Mouse (Mus musculus) spleen, adult 10 weeks (tissue): Measurements from ENCODE around the gene Olfr1254. TPM values are rescaled to one million over a fixed set of nuclear protein-coding genes. Genes with fewer than 3 reads are reported as not detected.

Experiments used
- polyA plus RNA-seq: library from polyadenylated mRNA; stranded (reverse); fragments of 350-450 nt; fragmentation: Illumina TruSeq; extraction: RNeasy Lipid Tissue Mini Kit (QIAGEN cat#74804); gene quantifications from one replicate; pipeline ENCODE4 v1.2.3, GENCODE M21; 2015; ENCODE audit warnings: low replicate concordance; ENCODE audit not compliant: insufficient read depth

Gene Olfr1254
- polyA plus RNA-seq: not detected

GRCm38 (mm10) chr2:89793519-89793918 is at the start of gene Olfr1254:
Olfr1254 (minus strand) TSS chr2:89793619.

GRCm38 (mm10) chr2:89841455-89841854 is 48.0 kb upstream of the Olfr1254 start, which contains the start of gene Olfr1256:
Olfr1256 (minus strand) TSS chr2:89841555.

GRCm38 (mm10) chr2:89811751-89812150 is 18.3 kb upstream of the Olfr1254 start, which contains the start of gene Olfr1255:
Olfr1255 (plus strand) TSS chr2:89812051.

GRCm38 (mm10) chr2:89756990-89757389 is 36.4 kb downstream of the Olfr1254 start, which contains the start of gene Olfr1253:
Olfr1253 (minus strand) TSS chr2:89757090.

Other genes with a start within 250 kb of the Olfr1254 start
- not detected for gene Olfr1245, start 215.2 kb downstream of the Olfr1254 start, polyA plus RNA-seq
- not detected for gene Olfr1246, start 200.5 kb downstream of the Olfr1254 start, polyA plus RNA-seq
- gene Olfr1247, start 179.5 kb downstream of the Olfr1254 start, polyA plus RNA-seq: not detected
- not detected for gene Olfr1248, start 175.4 kb downstream of the Olfr1254 start, polyA plus RNA-seq
- gene Olfr1249, start 158.6 kb downstream of the Olfr1254 start, polyA plus RNA-seq: not detected
- gene Olfr1250, start 132.2 kb downstream of the Olfr1254 start, polyA plus RNA-seq: not detected
- not detected for gene Olfr1251, start 121.7 kb downstream of the Olfr1254 start, polyA plus RNA-seq
- gene Olfr1252, start 68.6 kb downstream of the Olfr1254 start, polyA plus RNA-seq: not detected
- not detected for gene Olfr1253, start 36.5 kb downstream of the Olfr1254 start, polyA plus RNA-seq
- gene Olfr1255, start 18.4 kb upstream of the Olfr1254 start, polyA plus RNA-seq: not detected
- gene Olfr1256, start 47.9 kb upstream of the Olfr1254 start, polyA plus RNA-seq: not detected
- not detected for gene Olfr48, start 54.6 kb upstream of the Olfr1254 start, polyA plus RNA-seq
- not detected for gene Olfr1257, start 84.8 kb upstream of the Olfr1254 start, polyA plus RNA-seq
- gene Olfr1258, start 133.7 kb upstream of the Olfr1254 start, polyA plus RNA-seq: not detected
- not detected for gene Olfr1259, start 155.0 kb upstream of the Olfr1254 start, polyA plus RNA-seq
- not detected for gene Olfr1260, start 180.7 kb upstream of the Olfr1254 start, polyA plus RNA-seq
- gene Olfr1261, start 197.6 kb upstream of the Olfr1254 start, polyA plus RNA-seq: not detected
- not detected for gene Olfr1262, start 206.5 kb upstream of the Olfr1254 start, polyA plus RNA-seq
- not detected for gene Olfr1263, start 218.5 kb upstream of the Olfr1254 start, polyA plus RNA-seq
- not detected for gene Olfr1264, start 232.0 kb upstream of the Olfr1254 start, polyA plus RNA-seq
- gene Olfr1265, start 241.7 kb upstream of the Olfr1254 start, polyA plus RNA-seq: not detected